Mouse (Mus musculus) MEL (cell line): ENCODE data around the gene Hsdl2. TPM values are rescaled to one million over a fixed set of nuclear protein-coding genes. Genes with fewer than 3 reads are reported as not detected.

Experiments
- DNase-seq: peaks from one replicate; pipeline ENCODE4 v3.0.0; 2011; ENCODE audit warnings: low read depth, low spot score
- H3K27ac ChIP-seq: 2 replicates; pipeline ENCODE4 v1.5.1; 2012; ENCODE audit warnings: low read depth, mild to moderate bottlenecking, control low read depth, low read length, moderate library complexity; ENCODE audit not compliant: control insufficient read depth
- H3K27me3 ChIP-seq, 2 experiments: fragments of 150-350 bp in 1 of 2; sonication (generic) in 1 of 2; 2 replicates each; pipeline ENCODE4 v1.6.1; 2012; ENCODE audit warnings: low read length in 2 of 2, mild to moderate bottlenecking in 2 of 2, improper control_type of control experiment in 1 of 2, moderate library complexity in 1 of 2; ENCODE audit not compliant: insufficient read depth in 2 of 2, control insufficient read depth in 1 of 2
- H3K36me3 ChIP-seq, 2 experiments: 2 replicates each; pipeline ENCODE4 v1.6.1; 2012 to 2014; ENCODE audit warnings: low read length in 2 of 2, improper control_type of control experiment in 1 of 2, inconsistent platforms in 1 of 2, mild to moderate bottlenecking in 1 of 2; ENCODE audit not compliant: insufficient read depth in 2 of 2, control insufficient read depth in 1 of 2
- H3K4me1 ChIP-seq, 2 experiments: fragments of 150-350 bp in 1 of 2; sonication (generic) in 1 of 2; 2 replicates each; pipeline ENCODE4 v1.6.1; 2012; ENCODE audit warnings: low read length in 2 of 2, improper control_type of control experiment in 1 of 2, mild to moderate bottlenecking in 1 of 2; ENCODE audit not compliant: insufficient read depth in 2 of 2, control insufficient read depth in 1 of 2
- H3K4me3 ChIP-seq, 2 experiments: fragments of 150-350 bp in 1 of 2; sonication (generic) in 1 of 2; 2 replicates each; pipeline ENCODE4 v1.5.1; 2012; ENCODE audit warnings: low read depth in 2 of 2, low read length in 2 of 2, mild to moderate bottlenecking in 2 of 2, moderate library complexity in 2 of 2, control low read depth in 1 of 2, improper control_type of control experiment in 1 of 2; ENCODE audit not compliant: control insufficient read depth in 1 of 2, insufficient read depth in 1 of 2
- H3K79me2 ChIP-seq: 2 replicates; pipeline ENCODE4 v1.6.1; 2012; ENCODE audit warnings: mild to moderate bottlenecking, low read length, moderate library complexity; ENCODE audit not compliant: control insufficient read depth, poor library complexity, insufficient read depth
- H3K9ac ChIP-seq: 2 replicates; pipeline ENCODE4 v1.6.1; 2012; ENCODE audit warnings: low read depth, mild to moderate bottlenecking, control low read depth, low read length, moderate library complexity; ENCODE audit not compliant: control insufficient read depth, poor library complexity, severe bottlenecking
- H3K9me3 ChIP-seq: fragments of 150-350 bp; sonication (generic); replicated peaks from 2 replicates; pipeline ENCODE4 v1.6.1; 2012; ENCODE audit warnings: mild to moderate bottlenecking, low read length, improper control_type of control experiment, moderate library complexity; ENCODE audit not compliant: insufficient read depth
- BHLHE40 ChIP-seq: IDR thresholded peaks from 2 replicates; pipeline ENCODE4 v1.6.1; 2012; ENCODE audit warnings: low read depth, mild to moderate bottlenecking, inconsistent platforms, low read length, improper control_type of control experiment, borderline replicate concordance
- CHD2 ChIP-seq: IDR thresholded peaks from 2 replicates; pipeline ENCODE4 v1.6.1; 2011; ENCODE audit warnings: low read length, improper control_type of control experiment
- CTCF ChIP-seq, 3 experiments: IDR thresholded peaks in 2 of 3; conservative IDR thresholded peaks in 1 of 3; 2 replicates each; pipeline ENCODE4 v1.5.1; 2011 to 2012; ENCODE audit warnings: low read length in 3 of 3, low read depth in 2 of 3, mild to moderate bottlenecking in 2 of 3, improper control_type of control experiment in 1 of 3, inconsistent platforms in 1 of 3, mixed read lengths in 1 of 3, moderate library complexity in 1 of 3; ENCODE audit not compliant: control insufficient read depth in 1 of 3, insufficient read depth in 1 of 3, poor library complexity in 1 of 3, severe bottlenecking in 1 of 3
- E2F4 ChIP-seq: IDR thresholded peaks from 2 replicates; pipeline ENCODE4 v1.6.1; 2011; ENCODE audit warnings: low read depth, low read length, improper control_type of control experiment, borderline replicate concordance
- ELF1 ChIP-seq: IDR thresholded peaks from 2 replicates; pipeline ENCODE4 v1.6.1; 2014; ENCODE audit warnings: low read depth, mild to moderate bottlenecking, inconsistent platforms, low read length, improper control_type of control experiment, moderate library complexity
- EP300 ChIP-seq, 2 experiments: IDR thresholded peaks; 2 replicates each; pipeline ENCODE4 v1.6.1; 2011; ENCODE audit warnings: improper control_type of control experiment in 2 of 2, low read length in 2 of 2, low read depth in 1 of 2, mild to moderate bottlenecking in 1 of 2
- GABPA ChIP-seq: IDR thresholded peaks from 2 replicates; pipeline ENCODE4 v1.6.1; 2012; ENCODE audit warnings: low read depth, mild to moderate bottlenecking, inconsistent platforms, low read length, improper control_type of control experiment, moderate library complexity
- GATA1 ChIP-seq: IDR thresholded peaks from 2 replicates; pipeline ENCODE4 v1.6.1; 2011; ENCODE audit warnings: low read depth, low read length, improper control_type of control experiment
- HCFC1 ChIP-seq: IDR thresholded peaks from 2 replicates; pipeline ENCODE4 v1.6.1; 2012; ENCODE audit warnings: low read depth, mild to moderate bottlenecking, inconsistent platforms, low read length, improper control_type of control experiment, moderate library complexity
- JUND ChIP-seq: IDR thresholded peaks from 2 replicates; pipeline ENCODE4 v1.6.1; 2011; ENCODE audit warnings: low read depth, mild to moderate bottlenecking, improper control_type of control experiment, low read length
- KAT2A ChIP-seq: conservative IDR thresholded peaks from 2 replicates; pipeline ENCODE4 v1.6.1; 2012; ENCODE audit warnings: low read depth, low read length, improper control_type of control experiment, inconsistent platforms
- MAFK ChIP-seq: IDR thresholded peaks from 2 replicates; pipeline ENCODE4 v1.6.1; 2011; ENCODE audit warnings: low read depth, mild to moderate bottlenecking, low read length, improper control_type of control experiment, borderline replicate concordance
- MAX ChIP-seq: IDR thresholded peaks from 2 replicates; pipeline ENCODE4 v1.6.1; 2011; ENCODE audit warnings: low read length, improper control_type of control experiment
- MAZ ChIP-seq: IDR thresholded peaks from 2 replicates; pipeline ENCODE4 v1.6.1; 2012; ENCODE audit warnings: low read depth, mild to moderate bottlenecking, inconsistent platforms, low read length, improper control_type of control experiment
- MEF2A ChIP-seq: IDR thresholded peaks from 2 replicates; pipeline ENCODE4 v1.6.1; 2014; ENCODE audit warnings: low read depth, mild to moderate bottlenecking, inconsistent platforms, low read length, improper control_type of control experiment; ENCODE audit not compliant: poor library complexity, insufficient replicate concordance, severe bottlenecking; ENCODE audit errors: extremely low read depth
- MXI1 ChIP-seq: IDR thresholded peaks from 2 replicates; pipeline ENCODE4 v1.6.1; 2011; ENCODE audit warnings: mild to moderate bottlenecking, low read depth, low read length, improper control_type of control experiment
- MYB ChIP-seq: IDR thresholded peaks from 2 replicates; pipeline ENCODE4 v1.6.1; 2011; ENCODE audit warnings: mild to moderate bottlenecking, low read depth, low read length, improper control_type of control experiment
- MYC ChIP-seq: IDR thresholded peaks from 2 replicates; pipeline ENCODE4 v1.6.1; 2011; ENCODE audit warnings: low read depth, mild to moderate bottlenecking, low read length, improper control_type of control experiment, moderate library complexity
- NELFE ChIP-seq: IDR thresholded peaks from 2 replicates; pipeline ENCODE4 v1.6.1; 2011; ENCODE audit warnings: low read depth, low read length, improper control_type of control experiment
- NRF1 ChIP-seq: IDR thresholded peaks from 2 replicates; pipeline ENCODE4 v1.6.1; 2014; ENCODE audit warnings: low read depth, mild to moderate bottlenecking, inconsistent platforms, low read length, improper control_type of control experiment, moderate library complexity; ENCODE audit not compliant: poor library complexity, insufficient read depth, severe bottlenecking
- POLR2A ChIP-seq, 2 experiments: IDR thresholded peaks; 2 replicates each; pipeline ENCODE4 v1.6.1; 2011 to 2012; ENCODE audit warnings: low read length in 2 of 2, mild to moderate bottlenecking in 2 of 2, control low read depth in 1 of 2, improper control_type of control experiment in 1 of 2, low read depth in 1 of 2, moderate library complexity in 1 of 2; ENCODE audit not compliant: control insufficient read depth in 1 of 2, insufficient read depth in 1 of 2, poor library complexity in 1 of 2
- POLR2AphosphoS2 ChIP-seq: IDR thresholded peaks from 2 replicates; pipeline ENCODE4 v1.6.1; 2011; ENCODE audit warnings: low read length, improper control_type of control experiment
- RAD21 ChIP-seq: IDR thresholded peaks from 2 replicates; pipeline ENCODE4 v1.6.1; 2011; ENCODE audit warnings: mild to moderate bottlenecking, low read depth, low read length, improper control_type of control experiment
- RCOR1 ChIP-seq: IDR thresholded peaks from 2 replicates; pipeline ENCODE4 v1.6.1; 2012; ENCODE audit warnings: low read depth, mild to moderate bottlenecking, inconsistent platforms, low read length, improper control_type of control experiment
- SIN3A ChIP-seq: IDR thresholded peaks from 2 replicates; pipeline ENCODE4 v1.6.1; 2012; ENCODE audit warnings: low read length, improper control_type of control experiment, inconsistent platforms
- SMC3 ChIP-seq: IDR thresholded peaks from 2 replicates; pipeline ENCODE4 v1.6.1; 2011; ENCODE audit warnings: low read depth, low read length, improper control_type of control experiment
- TAL1 ChIP-seq: IDR thresholded peaks from 2 replicates; pipeline ENCODE4 v1.6.1; 2012; ENCODE audit warnings: mild to moderate bottlenecking, inconsistent platforms, low read length, moderate library complexity, mixed read lengths
- TBP ChIP-seq: IDR thresholded peaks from 2 replicates; pipeline ENCODE4 v1.8.0; 2011; ENCODE audit warnings: low read depth, low read length, improper control_type of control experiment
- TCF12 ChIP-seq: IDR thresholded peaks from 2 replicates; pipeline ENCODE4 v1.6.1; 2014; ENCODE audit warnings: low read depth, mild to moderate bottlenecking, inconsistent platforms, low read length, improper control_type of control experiment, moderate library complexity
- UBTF ChIP-seq: IDR thresholded peaks from 2 replicates; pipeline ENCODE4 v1.6.1; 2012; ENCODE audit warnings: low read depth, mild to moderate bottlenecking, inconsistent platforms, low read length, improper control_type of control experiment, moderate library complexity, borderline replicate concordance; ENCODE audit not compliant: insufficient read depth
- USF1 ChIP-seq: IDR thresholded peaks from 2 replicates; pipeline ENCODE4 v1.6.1; 2014; ENCODE audit warnings: low read depth, mild to moderate bottlenecking, inconsistent platforms, low read length, improper control_type of control experiment, moderate library complexity
- USF2 ChIP-seq, 2 experiments: IDR thresholded peaks; 2 replicates each; pipeline ENCODE4 v1.6.1; 2011 to 2012; ENCODE audit warnings: improper control_type of control experiment in 2 of 2, low read length in 2 of 2, borderline replicate concordance in 1 of 2, inconsistent platforms in 1 of 2, low read depth in 1 of 2, mild to moderate bottlenecking in 1 of 2; ENCODE audit not compliant: insufficient read depth in 1 of 2
- ZC3H11A ChIP-seq: IDR thresholded peaks from 2 replicates; pipeline ENCODE4 v1.6.1; 2012; ENCODE audit warnings: low read depth, mild to moderate bottlenecking, inconsistent platforms, low read length, improper control_type of control experiment
- ZKSCAN1 ChIP-seq: IDR thresholded peaks from 2 replicates; pipeline ENCODE4 v1.6.1; 2012; ENCODE audit warnings: low read depth, mild to moderate bottlenecking, inconsistent platforms, low read length, improper control_type of control experiment, moderate library complexity
- ZMIZ1 ChIP-seq: IDR thresholded peaks from 2 replicates; pipeline ENCODE4 v1.6.1; 2012; ENCODE audit warnings: low read depth, mild to moderate bottlenecking, inconsistent platforms, low read length, improper control_type of control experiment, moderate library complexity
- ZNF384 ChIP-seq: IDR thresholded peaks from 2 replicates; pipeline ENCODE4 v1.6.1; 2012; ENCODE audit warnings: low read depth, mild to moderate bottlenecking, inconsistent platforms, low read length, improper control_type of control experiment
- polyA plus RNA-seq, 2 experiments: library from polyadenylated mRNA; stranded (reverse) in 1 of 2; unstranded in 1 of 2; fragments of >175 nt in 1 of 2; fragments of >200 nt in 1 of 2; gene quantifications; 2 replicates each; pipeline versions ENCODE4 v1.2.1 to v1.2.4; 2012; ENCODE audit warnings: low replicate concordance in 2 of 2, low read depth in 1 of 2; ENCODE audit not compliant: insufficient read length in 2 of 2, insufficient read depth in 1 of 2, missing spikeins in 1 of 2
- total RNA-seq: library from RNA; depleted of rRNA; stranded (reverse); fragments of 300-350 nt; gene quantifications from 2 replicates; pipeline ENCODE4 v1.2.3, GENCODE M21; 2012

The Hsdl2 gene
- total and polyA plus RNA-seq, 3 experiments = 8.4 to 15.0 TPM; not detected in 1

GRCm38 (mm10) chr4:59548560-59549174 lies 32.7 kb upstream of the Hsdl2 start:
- Histone ChIP-seq H3K9me3 (no peaks in the 10 kb centered on the region), H3K27me3 (no peaks in the 10 kb centered on the region), H3K27ac (peak overlapping the region; percentile 93), H3K36me3 (peaks cover 0 to 19% of the 10 kb centered on the region in 2 experiments; a peak in 2 of 4 replicates), H3K79me2 (peaks cover 42% of the 10 kb centered on the region), H3K9ac (peak overlapping the region; percentile 99), H3K4me3 (peak overlapping the region; percentile 90 to 98), H3K4me1 (peaks cover 8 to 20% of the 10 kb centered on the region in 2 experiments; a peak in 3 of 4 replicates)
- DNase-seq = peak; percentile 82
- TF ChIP-seq ZKSCAN1 = no peak
- no peak for TF ChIP-seq USF2 (IDR thresholded peaks at IDR 0.05; ENCODE audit: borderline replicate concordance in 1 of 2, insufficient read depth in 1 of 2, low read depth in 1 of 2, low read length in 2 of 2)
- TF ChIP-seq MYC = no peak
- no peak for TF ChIP-seq CTCF (IDR thresholded peaks at IDR 0.05 in 2 of 3, conservative IDR thresholded peaks at IDR 0.05 in 1 of 3; ENCODE audit: control insufficient read depth in 1 of 3, insufficient read depth in 1 of 3, low read depth in 2 of 3, low read length in 3 of 3, poor library complexity in 1 of 3, severe bottlenecking in 1 of 3)
- no peak for TF ChIP-seq POLR2A (IDR thresholded peaks at IDR 0.05; ENCODE audit: control insufficient read depth in 1 of 2, insufficient read depth in 1 of 2, low read depth in 1 of 2, low read length in 2 of 2, poor library complexity in 1 of 2)
- no peak; the same call in 1 of the 2 replicates for TF ChIP-seq BHLHE40
- TF ChIP-seq GATA1 = no peak
- TF ChIP-seq NRF1 = 0 out of 2 replicates have a peak, but pooled peaks have one; percentile 30
- no peak for TF ChIP-seq ZNF384
- peak; percentile 72; the same call in 1 of the 2 replicates for TF ChIP-seq SIN3A
- TF ChIP-seq MEF2A = no peak
- TF ChIP-seq MAZ = peak; percentile 77; the same call in 1 of the 2 replicates
- TF ChIP-seq RAD21 = no peak
- 0 out of 2 replicates have a peak, but pooled peaks have one; percentile 46 for TF ChIP-seq ZMIZ1
- no peak for TF ChIP-seq USF1
- no peak for TF ChIP-seq TBP
- TF ChIP-seq RCOR1 = no peak; the same call in 1 of the 2 replicates
- peak in 1 of 2 experiments; percentile 45; a peak in 2 of 4 replicates for TF ChIP-seq EP300 (IDR thresholded peaks at IDR 0.05; ENCODE audit: low read depth in 1 of 2, low read length in 2 of 2)
- TF ChIP-seq GABPA = no peak
- 0 out of 2 replicates have a peak, but pooled peaks have one; percentile 5 for TF ChIP-seq ELF1
- no peak for TF ChIP-seq MAFK
- TF ChIP-seq JUND = no peak
- TF ChIP-seq MAX = peak; percentile 49; the same call in 1 of the 2 replicates
- TF ChIP-seq ZC3H11A = no peak
- no peak for TF ChIP-seq TAL1
- TF ChIP-seq MXI1 = peak; percentile 14; the same call in 1 of the 2 replicates
- no peak; the same call in 1 of the 2 replicates for TF ChIP-seq HCFC1
- peak; percentile 10; the same call in 1 of the 2 replicates for TF ChIP-seq CHD2
- TF ChIP-seq POLR2AphosphoS2 = no peak; the same call in 1 of the 2 replicates
- 0 out of 2 replicates have a peak, but pooled peaks have one; percentile 18 for TF ChIP-seq TCF12
- no peak for TF ChIP-seq E2F4
- TF ChIP-seq KAT2A = no peak
- no peak for TF ChIP-seq SMC3
- TF ChIP-seq MYB = no peak
- peak; percentile 90; the same call in 1 of the 2 replicates for TF ChIP-seq UBTF
- TF ChIP-seq NELFE = peak; percentile 27; the same call in 1 of the 2 replicates
